Comparison of ENCODE assay signal across 10 mouse cellular contexts in genomic region chr13:56226175-56226954, GRCm38 (mm10). TPM values are rescaled to one million over a fixed set of nuclear protein-coding genes. Genes with fewer than 3 reads are reported as not detected.
DNase-seq lines count a peak whose midpoint lies in the region; ATAC-seq and TF ChIP-seq lines count a peak whose summit lies in the region.
"Had no signal": no experiment of that assay in that cellular context is flagged by ENCODE, and none has a peak within 500 bp of the region (broad histone marks: within the 10 kb centered on the region; RNA-seq: fewer than 3 reads in every experiment).

No protein-coding gene starts in this region.

- H3K9me3 ChIP-seq in forebrain, embryonic 11.5 days (ENCODE audit: control insufficient read depth, low read length) = no peaks in the 10 kb centered on the region
- no peaks in the 10 kb centered on the region for H3K9me3 ChIP-seq in forebrain, embryonic 13.5 days (replicated peaks)
- no peaks in the 10 kb centered on the region for H3K9me3 ChIP-seq in kidney, embryonic 16.5 days (ENCODE audit: low read length)
- no peaks in the 10 kb centered on the region for H3K9me3 ChIP-seq in stomach, postnatal 0 days (ENCODE audit: control insufficient read depth, low read length)

- no peak overlapping the region for H3K27ac ChIP-seq in forebrain, embryonic 11.5 days (ENCODE audit: low read depth, low read length)
- H3K27ac ChIP-seq in forebrain, embryonic 13.5 days = no peak overlapping the region
- no peak overlapping the region for H3K27ac ChIP-seq in kidney, embryonic 16.5 days (ENCODE audit: low read length)
- H3K27ac ChIP-seq in stomach, postnatal 0 days (replicated peaks) = no peak overlapping the region

- TF ChIP-seq EP300 in stomach, postnatal 0 days (optimal IDR thresholded peaks at IDR 0.05) = no peak

- TF ChIP-seq CTCF in stomach, postnatal 0 days (IDR thresholded peaks at IDR 0.05; ENCODE audit: low read depth) = no peak; the same call in 1 of the 2 replicates

- intact Hi-C loops in left cerebral cortex, postnatal 10 days (cut with DNase I) = no loop called here

- H3K9ac ChIP-seq in forebrain, embryonic 11.5 days (ENCODE audit: low read length) = no peak overlapping the region
- H3K9ac ChIP-seq in forebrain, embryonic 13.5 days = no peak overlapping the region
- H3K9ac ChIP-seq in kidney, embryonic 16.5 days (replicated peaks; ENCODE audit: low read length) = no peak overlapping the region
- H3K9ac ChIP-seq in stomach, postnatal 0 days (ENCODE audit: low read length) = no peak overlapping the region

- H3K27me3 ChIP-seq in forebrain, embryonic 11.5 days (ENCODE audit: control insufficient read depth, insufficient read depth, low read length) = peaks cover 35% of the 10 kb centered on the region
- H3K27me3 ChIP-seq in forebrain, embryonic 13.5 days = peaks cover 61% of the 10 kb centered on the region
- peaks cover 75% of the 10 kb centered on the region for H3K27me3 ChIP-seq in kidney, embryonic 16.5 days (ENCODE audit: insufficient read depth, low read length)
- H3K27me3 ChIP-seq in stomach, postnatal 0 days (ENCODE audit: control insufficient read depth, insufficient read depth, low read length) = 0 out of 2 replicates have a peak, but pooled peaks cover 2% of the 10 kb centered on the region

- ATAC-seq in forebrain, embryonic 11.5 days (replicated peaks; ENCODE audit: low FRiP score) = no peak
- ATAC-seq in forebrain, embryonic 13.5 days = no peak
- peak; percentile 34; the same call in 1 of the 2 replicates for ATAC-seq in frontal cortex, adult (ENCODE audit: low TSS enrichment)
- ATAC-seq in kidney, embryonic 16.5 days (ENCODE audit: low FRiP score, low TSS enrichment) = no peak
- ATAC-seq in stomach, postnatal 0 days (ENCODE audit: low FRiP score, low TSS enrichment) = no peak

- 0 out of 2 replicates have a peak overlapping the region, but pooled peaks have one; percentile 5 for H3K4me2 ChIP-seq in forebrain, embryonic 11.5 days (ENCODE audit: low read depth, low read length, severe bottlenecking)
- no peak overlapping the region for H3K4me2 ChIP-seq in forebrain, embryonic 13.5 days
- no peak overlapping the region for H3K4me2 ChIP-seq in kidney, embryonic 16.5 days (replicated peaks; ENCODE audit: low read depth, low read length)
- no peak overlapping the region for H3K4me2 ChIP-seq in stomach, postnatal 0 days (replicated peaks; ENCODE audit: low read depth)

- 17% methylated on average over 10 of the region's 10 CpGs for WGBS in forebrain, embryonic 11.5 days
- 11% methylated on average over 10 of the region's 10 CpGs for WGBS in forebrain, embryonic 13.5 days
- WGBS in kidney, embryonic 16.5 days = 34% methylated on average over 10 of the region's 10 CpGs
- 24% methylated on average over 10 of the region's 10 CpGs for WGBS in stomach, postnatal 0 days

- H3K36me3 ChIP-seq in forebrain, embryonic 11.5 days (ENCODE audit: control insufficient read depth, insufficient read depth, low read length) = no peaks in the 10 kb centered on the region
- no peaks in the 10 kb centered on the region for H3K36me3 ChIP-seq in forebrain, embryonic 13.5 days (ENCODE audit: poor library complexity, severe bottlenecking)
- no peaks in the 10 kb centered on the region for H3K36me3 ChIP-seq in kidney, embryonic 16.5 days (ENCODE audit: insufficient read depth, low read length)
- no peaks in the 10 kb centered on the region for H3K36me3 ChIP-seq in stomach, postnatal 0 days (ENCODE audit: control insufficient read depth, insufficient read depth, low read length)

- H3K4me1 ChIP-seq in forebrain, embryonic 11.5 days (replicated peaks; ENCODE audit: control insufficient read depth, insufficient read depth, low read length) = peaks cover 37% of the 10 kb centered on the region
- peaks cover 54% of the 10 kb centered on the region for H3K4me1 ChIP-seq in forebrain, embryonic 13.5 days
- peaks cover 20% of the 10 kb centered on the region for H3K4me1 ChIP-seq in kidney, embryonic 16.5 days (ENCODE audit: insufficient read depth, low read length)
- 0 out of 2 replicates have a peak, but pooled peaks cover 2% of the 10 kb centered on the region for H3K4me1 ChIP-seq in stomach, postnatal 0 days (replicated peaks; ENCODE audit: control insufficient read depth, insufficient read depth)

- no peak overlapping the region for H3K4me3 ChIP-seq in forebrain, embryonic 11.5 days (ENCODE audit: low read depth, low read length)
- H3K4me3 ChIP-seq in forebrain, embryonic 13.5 days = no peak overlapping the region
- no peak overlapping the region for H3K4me3 ChIP-seq in kidney, embryonic 16.5 days (ENCODE audit: low read length)
- H3K4me3 ChIP-seq in stomach, postnatal 0 days (ENCODE audit: low read depth, low read length) = no peak overlapping the region

- DNase-seq in forebrain, embryonic 11.5 days (ENCODE audit: low spot score) = no peak
- DNase-seq in cerebellum, adult 11-12 months = peak; percentile 39
- DNase-seq in left cerebral cortex, postnatal 10 days (ENCODE audit: extremely low spot score in 1 of 2, low spot score in 2 of 2) = peak; percentile 68 to 72
- DNase-seq in T-cell, adult 2 months (ENCODE audit: low spot score) = no peak
- DNase-seq in stomach, postnatal 0 days (ENCODE audit: low spot score) = no peak

RNA-seq across cellular contexts. Expression of gene Neurog1, which starts 25.6 kb away (rescaled TPM):
- polyA plus RNA-seq in forebrain, embryonic 11.5 days (2014; fragmentation: Nextera tagmentation; extraction: Ambion mirVana) = 27.6 and 33.2 TPM in 2 replicates
- polyA plus RNA-seq in forebrain, embryonic 13.5 days (2015; fragmentation: Nextera tagmentation; extraction: Ambion mirVana) = 13.0 and 13.1 TPM in 2 replicates
- not detected for total RNA-seq in left cerebral cortex, postnatal 10 days (2021)
- not detected in 2 replicates for polyA plus RNA-seq in kidney, embryonic 16.5 days (2015; fragmentation: Nextera tagmentation; extraction: Ambion mirVana)
- polyA plus RNA-seq in stomach, postnatal 0 days (2015; fragmentation: Nextera tagmentation; extraction: Ambion mirVana) = 0.06 TPM in 1 of 2 replicates, not detected in the other
- polyA plus RNA-seq: C2C12; heart, postnatal 0 days had no signal

RNA-seq across cellular contexts. Expression of gene Tifab, which starts 47.7 kb away (rescaled TPM):
- polyA plus RNA-seq in forebrain, embryonic 11.5 days (2014; fragmentation: Nextera tagmentation; extraction: Ambion mirVana) = 0.11 and 0.13 TPM in 2 replicates
- 0.52 and 0.53 TPM in 2 replicates for polyA plus RNA-seq in forebrain, embryonic 13.5 days (2015; fragmentation: Nextera tagmentation; extraction: Ambion mirVana)
- total RNA-seq in left cerebral cortex, postnatal 10 days (2021) = 1 to 10 TPM; 2.0 to 2.1 TPM
- 1.5 and 2.4 TPM in 2 replicates for polyA plus RNA-seq in kidney, embryonic 16.5 days (2015; fragmentation: Nextera tagmentation; extraction: Ambion mirVana)
- 2.1 and 2.4 TPM in 2 replicates for polyA plus RNA-seq in stomach, postnatal 0 days (2015; fragmentation: Nextera tagmentation; extraction: Ambion mirVana)
- polyA plus RNA-seq: C2C12 had no signal

Comparison
In these comparisons a context has a peak if more than half of its experiments do, and no peak if none do; other contexts are left out.
1. DNase-seq: peak in cerebellum, adult 11-12 months (single experiment) and left cerebral cortex, postnatal 10 days (2 of 2); none in forebrain, embryonic 11.5 days (single experiment), T-cell, adult 2 months (single experiment) and stomach, postnatal 0 days (single experiment).
2. RNA of gene Neurog1, which starts 25.6 kb away (polyA plus RNA-seq): 27.6 to 33.2 TPM in forebrain, embryonic 11.5 days and 13.0 to 13.1 TPM in forebrain, embryonic 13.5 days; not detected in kidney, embryonic 16.5 days and 0.06 TPM in stomach, postnatal 0 days; every median in the first group is over 10 times any median in the second.